Mouse (Mus musculus) megakaryocyte, embryonic 14.5 days (primary cell): ENCODE measurements at regions not wholly inside any gene's neighbourhood (a gene's known extent, or its start where the extent isn't known, plus 50 kb on each side); places are given as distances from the start of the nearest gene placed in this dataset.

Experiments
- FLI1 ChIP-seq: IDR thresholded peaks from 2 replicates; pipeline ENCODE4 v1.6.1; 2012; ENCODE audit warnings: low read length, inconsistent platforms, mixed read lengths
- GATA1 ChIP-seq: IDR thresholded peaks from 3 replicates; pipeline ENCODE4 v1.6.1; 2012; ENCODE audit warnings: mixed read lengths, low read length, inconsistent platforms, borderline replicate concordance

DNA sequence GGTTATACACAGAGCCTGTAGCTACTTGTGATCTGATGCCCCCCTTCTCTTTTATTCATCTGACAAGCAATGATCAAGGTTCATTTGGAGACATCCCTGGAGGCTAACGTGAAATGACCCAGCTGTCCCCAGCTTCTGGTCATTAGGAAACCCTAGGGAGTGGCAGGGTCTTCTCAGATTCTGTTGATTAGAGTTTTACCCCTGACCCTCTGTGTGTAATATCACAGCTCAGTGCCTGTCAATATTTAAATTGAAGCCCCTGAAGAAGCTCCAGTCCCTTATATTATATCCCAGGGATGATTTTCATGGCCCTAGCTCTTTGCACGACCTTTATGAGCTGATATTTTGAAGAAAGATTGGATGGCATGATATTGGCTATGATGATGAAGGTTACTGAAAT is 508.5 kb upstream of the Igfbp7 start:
- TF ChIP-seq GATA1 (no peak), FLI1 (no peak)
